Mouse (Mus musculus) ES-CJ7 (cell line): ENCODE data around the gene Krt27.

ENCODE experiments used
- DNase-seq: peaks from one replicate; pipeline ENCODE4 v3.0.0; 2011; ENCODE audit warnings: low read depth, low spot score

Krt27 gene

DNA sequence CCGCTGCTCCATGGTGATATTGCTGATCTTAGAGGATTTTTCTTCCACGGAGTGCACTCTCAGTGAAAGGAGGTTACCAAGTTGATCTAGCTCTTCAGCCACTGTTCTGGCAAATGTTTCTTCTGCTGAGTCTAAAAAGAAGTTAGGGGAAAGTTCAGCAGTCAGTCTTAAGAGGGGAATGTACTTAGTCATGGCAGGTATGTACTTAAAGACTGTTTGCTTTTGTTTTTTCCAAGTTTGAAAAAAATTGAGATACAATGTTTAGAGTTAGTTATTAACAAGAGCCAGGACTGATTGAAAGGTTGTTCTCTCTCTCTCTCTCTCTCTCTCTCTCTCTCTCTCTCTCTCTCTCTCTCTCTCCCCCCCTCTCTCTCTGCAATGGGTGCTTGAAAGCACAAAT, 21.2 kb downstream of the Krt27 start:
- DNase-seq, result no peak

DNA sequence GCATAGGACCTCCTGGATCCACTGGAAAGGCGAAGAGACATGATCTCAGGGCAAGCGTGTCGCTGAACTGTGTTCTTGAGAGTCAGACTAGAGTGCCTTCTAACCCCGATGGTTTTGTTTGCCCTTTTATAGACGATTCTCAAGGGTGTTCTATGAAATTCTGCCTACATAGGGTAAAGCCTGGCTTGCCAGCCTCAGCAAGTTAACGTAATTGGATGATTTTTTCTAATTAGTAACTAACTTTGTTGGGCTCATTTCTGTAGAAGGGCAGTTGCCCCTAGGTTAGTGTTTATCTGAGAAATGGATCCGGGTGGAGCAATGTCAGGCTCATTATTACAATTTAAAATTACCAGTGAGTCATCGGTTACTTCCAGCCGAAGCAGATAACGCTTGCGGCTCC, 28.1 kb downstream of the Krt27 start, which contains the start of gene Krt25:
Gene Krt25 (minus strand): TSS at position 101 of the 400 bp plus-strand sequence.
- no peak for DNase-seq

DNA sequence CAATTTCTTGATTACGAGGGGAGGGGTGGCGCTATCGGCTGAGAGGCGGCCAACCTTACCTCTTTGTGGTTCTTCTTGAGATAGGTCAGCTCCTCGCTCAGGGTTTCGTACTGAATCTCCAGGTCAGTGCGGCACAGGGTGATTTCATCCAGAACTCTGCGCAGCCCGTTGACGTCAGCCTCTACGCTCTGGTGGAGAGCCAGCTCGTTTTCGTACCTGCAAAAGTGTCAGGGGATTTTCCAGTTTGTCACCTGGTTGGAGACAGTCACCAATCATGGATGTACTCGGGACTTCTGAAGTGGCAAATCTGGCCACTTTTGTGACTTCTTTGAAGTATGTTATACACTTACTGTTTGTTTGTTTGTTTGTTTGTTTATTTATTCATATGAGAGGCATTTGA, 29.8 kb downstream of the Krt27 start:
- no peak for DNase-seq

DNA sequence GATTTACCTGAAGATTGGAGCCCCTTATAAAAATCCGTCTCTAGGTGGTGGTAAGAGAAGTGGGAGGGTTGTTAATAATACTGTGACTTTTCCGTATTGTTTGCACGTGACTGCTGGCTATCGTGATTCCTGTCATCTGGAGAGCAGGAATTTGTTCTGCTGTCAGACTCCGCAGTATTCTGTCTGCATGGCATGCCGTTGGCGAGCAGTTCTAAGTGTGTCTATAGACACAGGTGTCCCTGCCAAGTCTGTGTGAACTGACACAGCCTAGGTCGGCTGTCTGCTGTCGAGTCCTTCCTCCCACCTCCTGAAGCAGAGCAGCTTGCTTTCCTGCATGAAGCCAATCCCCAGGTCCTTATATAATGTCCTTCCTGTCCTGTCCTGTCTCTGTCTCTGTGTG, 31.8 kb downstream of the Krt27 start:
- no peak for DNase-seq

DNA sequence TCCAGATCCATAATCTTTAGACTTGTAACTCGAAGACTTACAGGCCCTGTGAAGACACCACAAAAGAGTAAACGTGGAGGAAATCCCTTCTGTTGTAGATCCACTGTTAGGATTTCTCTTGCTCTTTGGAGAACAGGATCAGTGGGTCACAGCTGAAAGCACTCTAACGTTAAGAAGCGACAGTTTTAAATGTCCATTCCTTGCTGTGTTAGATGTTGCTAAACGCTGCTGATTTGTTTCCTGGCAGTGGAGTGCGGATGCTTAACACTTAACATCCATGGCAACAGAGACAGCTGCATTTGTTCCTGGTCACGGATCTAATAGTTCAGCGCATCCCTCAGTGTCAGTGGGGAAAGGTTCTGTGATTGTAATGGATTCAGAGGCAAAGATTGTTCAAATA, 34.4 kb downstream of the Krt27 start:
- no peak for DNase-seq

DNA sequence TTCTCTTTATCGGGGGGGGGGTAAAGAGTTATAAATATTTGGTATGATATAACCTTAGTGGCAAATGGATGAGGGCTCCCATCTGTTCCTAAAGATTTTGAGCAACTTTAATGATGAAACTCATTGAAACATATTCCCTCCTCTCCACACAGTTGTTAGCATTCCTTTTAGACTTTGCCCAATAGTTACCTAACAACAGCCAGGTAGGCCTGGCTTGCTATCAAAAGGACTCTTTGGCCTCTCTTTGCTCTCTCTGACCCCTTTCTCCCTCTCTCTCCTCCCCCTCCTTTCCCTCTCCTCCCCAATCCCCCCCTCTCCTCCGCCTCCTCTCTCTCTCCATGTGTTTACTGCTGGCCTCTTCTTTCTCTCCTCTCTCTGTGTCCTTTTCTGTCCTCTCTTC, 36.3 kb downstream of the Krt27 start:
- DNase-seq, result no peak

DNA sequence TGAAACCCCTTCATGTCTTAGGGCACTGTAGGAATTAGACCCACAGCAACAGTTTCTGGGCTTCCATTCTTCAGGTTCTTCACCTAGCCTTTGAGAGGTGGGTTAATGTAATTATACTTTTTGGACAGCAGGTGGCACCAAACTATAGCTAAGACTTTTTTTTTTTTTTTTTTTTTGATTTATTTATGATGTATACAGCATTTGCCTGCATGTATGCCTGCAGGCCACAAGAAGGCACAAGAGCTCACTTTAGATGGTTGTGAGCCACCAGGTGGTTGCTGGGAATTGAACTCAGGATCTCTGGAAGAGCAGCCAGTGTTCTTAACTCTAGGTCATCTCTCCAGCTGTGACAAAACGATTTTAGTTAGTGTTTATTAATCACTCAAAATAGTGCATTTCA, 40.0 kb downstream of the Krt27 start:
- DNase-seq, result peak; percentile 67

DNA sequence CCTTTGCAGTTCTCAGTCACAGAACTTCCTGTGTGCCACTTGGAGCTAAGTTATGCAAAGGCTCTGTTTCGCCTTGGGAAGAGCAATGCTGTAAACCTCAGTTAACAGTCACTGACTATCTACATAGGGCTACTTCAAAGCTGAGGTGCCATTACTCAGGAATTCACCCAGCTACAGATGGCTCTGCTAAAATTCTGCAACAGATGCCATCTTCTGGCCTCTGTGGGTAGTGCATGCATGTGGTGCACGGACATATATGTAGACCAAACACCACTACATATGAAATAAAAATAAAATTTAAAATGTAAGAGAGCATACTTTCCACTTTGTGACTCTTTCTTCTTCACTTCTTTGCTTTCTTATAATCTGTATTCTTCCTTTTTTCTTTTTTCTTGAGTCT, 43.3 kb downstream of the Krt27 start:
- peak; percentile 82 for DNase-seq
